17 mouse cellular contexts compared by ENCODE assay signal in genomic region chr7:132795141-132795540, GRCm38 (mm10). TPM values are rescaled to one million over a fixed set of nuclear protein-coding genes. Genes with fewer than 3 reads are reported as not detected.
A peak's percentile ranks its signal among the peaks of the same experiment; 100 is the strongest.
DNase-seq lines count a peak whose midpoint lies in the region; ATAC-seq and TF ChIP-seq lines count a peak whose summit lies in the region.
"Had no signal": no experiment of that assay in that cellular context is flagged by ENCODE, and none has a peak within 500 bp of the region (broad histone marks: within the 10 kb centered on the region; RNA-seq: fewer than 3 reads in every experiment).

No protein-coding gene starts in this region.

- no peaks in the 10 kb centered on the region for H3K36me3 ChIP-seq in neural tube, embryonic 15.5 days
- H3K36me3 ChIP-seq: heart, embryonic 10.5 days; hindbrain, embryonic 13.5 days had no signal

- 89% methylated on average over 5 of the region's 5 CpGs for WGBS in neural tube, embryonic 15.5 days

- no peak for DNase-seq in left cerebral cortex, adult 2 months (ENCODE audit: extremely low spot score in 1 of 2, low spot score in 2 of 2)
- DNase-seq in left cerebral cortex, adult 11 months (ENCODE audit: low spot score): no peak
- DNase-seq in urinary bladder, adult 18-20 months (ENCODE audit: low spot score in 2 of 2): no peak
- DNase-seq: adrenal gland, postnatal 25 days; cerebellum, adult 9-10 months; forebrain, postnatal 0 days; heart, postnatal 10 days; heart, postnatal 4 days had no signal

- peak overlapping the region; percentile 82 for H3K27ac ChIP-seq in left cerebral cortex, adult 2 months
- peak overlapping the region; percentile 36; the same call in 1 of the 2 replicates for H3K27ac ChIP-seq in cortical plate, adult 2 months (ENCODE audit: insufficient read depth, low read length)
- no peak overlapping the region for H3K27ac ChIP-seq in neural tube, embryonic 15.5 days (replicated peaks)
- H3K27ac ChIP-seq: embryonic facial prominence, embryonic 10.5 days; forebrain, embryonic 13.5 days; heart, embryonic 10.5 days; hindbrain, embryonic 13.5 days; hindbrain, postnatal 0 days had no signal

- H3K9me3 ChIP-seq in neural tube, embryonic 15.5 days (replicated peaks): no peaks in the 10 kb centered on the region
- H3K9me3 ChIP-seq: embryonic facial prominence, embryonic 10.5 days; forebrain, embryonic 13.5 days; heart, embryonic 10.5 days; hindbrain, embryonic 13.5 days had no signal

- H3K4me1 ChIP-seq in cortical plate, adult 2 months (ENCODE audit: control insufficient read depth, insufficient read depth, low read length): peaks cover 25% of the 10 kb centered on the region
- H3K4me1 ChIP-seq in neural tube, embryonic 15.5 days: 0 out of 2 replicates have a peak, but pooled peaks cover 16% of the 10 kb centered on the region

- H3K9ac ChIP-seq in neural tube, embryonic 15.5 days (replicated peaks): no peak overlapping the region
- H3K9ac ChIP-seq: forebrain, embryonic 13.5 days; forebrain, postnatal 0 days; hindbrain, embryonic 13.5 days had no signal

- no peak for TF ChIP-seq POLR2A in cortical plate, adult 2 months (IDR thresholded peaks at IDR 0.05; ENCODE audit: extremely low read depth, insufficient read depth, low read length)

- H3K4me3 ChIP-seq in left cerebral cortex, adult 2 months: no peak overlapping the region
- no peak overlapping the region for H3K4me3 ChIP-seq in cortical plate, adult 2 months (ENCODE audit: insufficient read depth, low read length)
- no peak overlapping the region for H3K4me3 ChIP-seq in neural tube, embryonic 15.5 days (replicated peaks)
- H3K4me3 ChIP-seq: embryonic facial prominence, embryonic 10.5 days; forebrain, embryonic 13.5 days; heart, embryonic 10.5 days; hindbrain, embryonic 13.5 days had no signal

- intact Hi-C loops in left cerebral cortex, adult 2 months (cut with DNase I): no loop called here

- H3K27me3 ChIP-seq in neural tube, embryonic 15.5 days (replicated peaks): no peaks in the 10 kb centered on the region
- H3K27me3 ChIP-seq: forebrain, embryonic 13.5 days; hindbrain, embryonic 13.5 days had no signal

- ATAC-seq in activated CD4-positive, CD25-positive, alpha-beta regulatory T cell, adult 4 months: peak; percentile 25
- ATAC-seq in neural tube, embryonic 15.5 days (ENCODE audit: low FRiP score): no peak
- ATAC-seq: forebrain, embryonic 13.5 days; forebrain, postnatal 0 days; hindbrain, postnatal 0 days; intestine, embryonic 16.5 days had no signal

- TF ChIP-seq CTCF in left cerebral cortex, adult 2 months (IDR thresholded peaks at IDR 0.05): no peak
- no peak for TF ChIP-seq CTCF in cortical plate, adult 2 months (IDR thresholded peaks at IDR 0.05; ENCODE audit: extremely low read depth, insufficient read depth, low read length)

- no peak overlapping the region for H3K4me2 ChIP-seq in neural tube, embryonic 15.5 days
- H3K4me2 ChIP-seq: forebrain, embryonic 13.5 days; hindbrain, embryonic 13.5 days had no signal

RNA-seq across cellular contexts. Expression of gene Fam53b, which starts 18.5 kb away (rescaled TPM):
- 10 to 100 TPM; 57.1 to 75.2 TPM for total RNA-seq in left cerebral cortex, adult 2 months (2021)
- 10 to 100 TPM; 78.0 to 82.5 TPM for polyA plus RNA-seq in activated CD4-positive, CD25-positive, alpha-beta regulatory T cell, adult 4 months (2017; shearing (Covaris generic))
- polyA plus RNA-seq in cortical plate, adult 2 months (2012; rRNA removed): 21.4 and 21.9 TPM in 2 replicates
- polyA plus RNA-seq in neural tube, embryonic 15.5 days (2015; fragmentation: Nextera tagmentation; extraction: Ambion mirVana): 12.4 and 14.2 TPM in 2 replicates

RNA-seq across cellular contexts. Expression of gene Eef1akmt2, which starts 57.3 kb away (rescaled TPM):
- total RNA-seq in left cerebral cortex, adult 2 months (2021): 10 to 100 TPM; 33.2 to 33.8 TPM
- 10 to 100 TPM; 59.5 to 60.2 TPM for polyA plus RNA-seq in activated CD4-positive, CD25-positive, alpha-beta regulatory T cell, adult 4 months (2017; shearing (Covaris generic))
- 34.7 and 36.9 TPM in 2 replicates for polyA plus RNA-seq in cortical plate, adult 2 months (2012; rRNA removed)
- 76.3 and 84.5 TPM in 2 replicates for polyA plus RNA-seq in neural tube, embryonic 15.5 days (2015; fragmentation: Nextera tagmentation; extraction: Ambion mirVana)
